Mouse (Mus musculus) heart, embryonic 16.5 days (tissue): ENCODE data around the gene Slc22a23. TPM values are rescaled to one million over a fixed set of nuclear protein-coding genes. Genes with fewer than 3 reads are reported as not detected.

Experiments used
- ATAC-seq: fragments of 200-750 bp; cut with Nextera tagmentation; replicated peaks from 2 replicates; pipeline ENCODE4 v1.8.0; 2017; ENCODE audit warnings: moderate number of reproducible peaks; ENCODE audit not compliant: insufficient read depth, low FRiP score; ENCODE audit errors: extremely low read depth
- H3K27ac ChIP-seq: fragments of 300-500 bp; sonication (generic); 2 replicates; pipeline ENCODE4 v1.5.1; 2014; ENCODE audit warnings: mild to moderate bottlenecking, low read length, control low read depth, moderate library complexity
- H3K27me3 ChIP-seq: fragments of 300-500 bp; sonication (generic); 2 replicates; pipeline ENCODE4 v1.6.1; 2014; ENCODE audit warnings: low read length, mixed read lengths; ENCODE audit not compliant: control insufficient read depth, insufficient read depth
- H3K36me3 ChIP-seq: fragments of 300-500 bp; sonication (generic); 2 replicates; pipeline ENCODE4 v1.6.1; 2014; ENCODE audit not compliant: control insufficient read depth, insufficient read depth
- H3K4me1 ChIP-seq: fragments of 300-500 bp; sonication (generic); 2 replicates; pipeline ENCODE4 v1.6.1; 2014; ENCODE audit warnings: low read length, mixed read lengths; ENCODE audit not compliant: control insufficient read depth, insufficient read depth
- H3K4me2 ChIP-seq: fragments of 300-500 bp; sonication (generic); 2 replicates; pipeline ENCODE4 v1.6.1; 2014; ENCODE audit warnings: low read depth, mild to moderate bottlenecking, control low read depth, low read length
- H3K4me3 ChIP-seq: fragments of 300-500 bp; sonication (generic); 2 replicates; pipeline ENCODE4 v1.5.1; 2014; ENCODE audit warnings: mild to moderate bottlenecking, control low read depth, low read length
- H3K9ac ChIP-seq: fragments of 300-500 bp; sonication (generic); 2 replicates; pipeline ENCODE4 v1.6.1; 2014; ENCODE audit warnings: low read length, control low read depth
- H3K9me3 ChIP-seq: fragments of 300-500 bp; sonication (generic); replicated peaks from 2 replicates; pipeline ENCODE4 v1.6.1; 2016; ENCODE audit warnings: low read length; ENCODE audit not compliant: control insufficient read depth
- WGBS: fragments of 180-500 bp; shearing (Covaris S2); extraction: QIAGEN DNeasy Blood & Tissue Kit; methylation state at CpG from one replicate; pipeline ENCODE4 v1.1.7; 2014; 5-methylcytosine and 5-hydroxymethylcytosine counted together
- polyA plus RNA-seq: library from polyadenylated mRNA; unstranded; fragments of >200 nt; fragmentation: Nextera tagmentation; extraction: Ambion mirVana; gene quantifications from 2 replicates; pipeline ENCODE4 v1.2.1, GENCODE M21; 2015

Slc22a23 gene
- polyA plus RNA-seq, 1 experiment from 2014 or later, result 3.3 TPM

DNA sequence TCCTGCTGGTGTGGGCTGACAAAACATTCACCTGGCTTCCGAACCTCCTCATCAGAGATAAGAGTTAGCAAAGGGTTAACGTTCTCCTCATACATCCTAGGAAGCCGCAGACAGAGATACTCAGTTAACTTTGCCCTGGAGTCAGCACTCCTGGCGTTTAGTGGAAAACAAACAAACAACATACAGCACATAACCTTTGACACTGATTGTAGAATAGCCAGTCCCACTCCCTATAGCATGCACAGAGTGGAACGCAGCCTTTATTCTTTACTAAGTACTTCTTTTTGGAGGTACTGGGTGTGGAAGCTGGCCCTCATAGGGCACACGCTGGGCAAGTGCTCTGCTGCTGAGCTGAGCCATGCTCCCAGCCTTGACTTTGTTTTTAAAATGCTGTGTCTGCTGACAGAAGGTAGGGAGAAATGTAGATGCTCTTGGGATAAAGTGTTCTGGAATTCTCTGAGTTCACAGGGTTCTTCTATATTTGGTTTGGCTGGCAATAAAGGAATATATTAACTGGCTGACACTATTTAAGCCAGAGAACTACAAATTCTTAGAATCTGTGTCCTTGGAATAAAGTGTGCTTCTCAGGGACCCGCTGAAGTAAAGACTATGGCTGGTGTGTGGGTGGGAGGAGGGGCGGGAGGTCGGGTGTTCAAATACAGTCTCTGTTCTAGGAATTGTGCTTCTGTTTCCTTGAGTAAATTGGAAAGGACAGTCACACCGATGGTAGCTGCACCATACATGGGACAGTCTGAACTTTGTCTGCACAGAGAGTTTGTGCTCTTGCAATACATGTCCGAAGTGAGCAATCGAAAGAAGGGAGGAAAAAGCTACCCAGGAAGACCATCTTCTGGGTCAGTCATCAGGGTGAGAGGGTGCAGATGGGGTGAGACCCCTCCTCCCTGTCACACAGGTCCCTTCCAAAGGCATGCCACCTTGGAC, 117.0 kb downstream of the Slc22a23 start:
- Histone ChIP-seq H3K9ac (no peak overlapping the region), H3K4me3 (no peak overlapping the region), H3K27me3 (no peaks in the 10 kb centered on the region), H3K4me2 (no peak overlapping the region), H3K4me1 (peaks cover 8% of the 10 kb centered on the region), H3K36me3 (no peaks in the 10 kb centered on the region), H3K9me3 (no peaks in the 10 kb centered on the region), H3K27ac (no peak overlapping the region)
- ATAC-seq, result no peak
- 48% methylated on average over 12 of the region's 12 CpGs for WGBS

DNA sequence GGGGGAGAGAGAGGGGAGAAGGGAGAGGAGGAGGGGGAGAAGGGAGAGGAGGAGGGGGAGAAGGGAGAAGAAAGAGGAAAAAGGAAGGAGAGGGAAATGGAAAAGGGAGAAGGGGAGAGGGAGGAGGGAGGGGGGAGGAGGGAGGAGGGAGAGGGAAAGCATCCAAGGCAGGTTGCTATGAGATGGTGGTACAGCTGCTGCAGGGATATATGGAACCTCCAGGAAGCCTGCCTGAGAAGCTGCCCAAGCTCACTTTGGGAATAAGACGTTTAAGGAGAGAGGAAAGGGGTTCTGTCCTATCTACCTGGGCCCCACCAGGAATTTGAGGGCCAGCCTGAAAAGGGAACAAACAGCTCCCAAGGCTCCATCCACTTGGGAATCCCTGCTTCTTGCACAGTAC, 118.0 kb downstream of the Slc22a23 start:
- Histone ChIP-seq H3K4me2 (no peak overlapping the region), H3K4me1 (peaks cover 17% of the 10 kb centered on the region), H3K9ac (no peak overlapping the region), H3K4me3 (no peak overlapping the region), H3K9me3 (no peaks in the 10 kb centered on the region), H3K36me3 (no peaks in the 10 kb centered on the region), H3K27ac (no peak overlapping the region), H3K27me3 (no peaks in the 10 kb centered on the region)
- WGBS, result 29% methylated on average over 1 of the region's 1 CpGs
- ATAC-seq, result no peak

DNA sequence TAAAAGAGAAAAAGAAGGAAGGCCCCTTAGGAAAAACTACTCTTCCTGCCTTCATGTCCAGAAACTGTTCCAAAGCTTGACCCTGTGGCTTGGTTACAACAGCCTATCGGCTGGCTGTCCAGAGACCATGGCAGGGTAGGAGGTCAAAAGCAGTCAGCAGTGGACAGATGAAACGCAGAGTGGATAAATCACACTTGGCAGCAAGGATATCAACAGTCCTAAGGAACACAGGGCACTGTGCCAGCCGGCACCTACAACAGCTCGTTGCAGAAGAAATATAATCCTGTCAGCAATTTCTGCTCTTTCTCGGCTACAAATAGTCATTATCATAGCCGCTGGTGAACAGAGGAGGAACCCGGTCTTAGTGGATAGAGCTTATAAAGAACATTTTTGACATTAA, 122.0 kb downstream of the Slc22a23 start:
- no peak overlapping the region for H3K9ac ChIP-seq
- no peak overlapping the region for H3K4me3 ChIP-seq
- no peaks in the 10 kb centered on the region for H3K27me3 ChIP-seq
- H3K9me3 ChIP-seq, result no peaks in the 10 kb centered on the region
- H3K4me2 ChIP-seq, result peak overlapping the region; percentile 17
- H3K4me1 ChIP-seq, result peaks cover 13% of the 10 kb centered on the region
- WGBS, result 17% methylated on average over 7 of the region's 7 CpGs
- no peaks in the 10 kb centered on the region for H3K36me3 ChIP-seq
- peak; percentile 76 for ATAC-seq
- peak overlapping the region; percentile 68 for H3K27ac ChIP-seq

DNA sequence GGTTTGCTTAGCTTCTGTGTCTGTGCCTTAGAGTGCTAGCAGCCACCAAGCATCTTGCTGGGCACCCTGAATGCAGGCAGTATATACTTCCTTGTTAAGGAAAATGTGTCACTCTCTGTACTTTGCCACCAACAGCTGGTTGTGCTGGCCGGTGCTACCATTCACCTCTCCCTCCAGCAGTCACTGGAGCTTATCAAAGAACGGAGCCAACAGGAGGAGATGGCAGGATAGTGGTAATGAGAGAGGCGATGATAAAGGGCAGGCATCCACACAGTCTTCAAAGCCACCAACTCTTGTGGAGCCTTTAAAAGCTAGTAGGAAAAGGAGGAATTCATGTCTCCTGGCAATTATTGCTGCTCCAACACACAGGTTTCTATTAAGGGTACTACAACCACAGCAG, 125.3 kb downstream of the Slc22a23 start:
- Histone ChIP-seq H3K9me3 (no peaks in the 10 kb centered on the region), H3K27me3 (no peaks in the 10 kb centered on the region), H3K4me2 (no peak overlapping the region), H3K36me3 (no peaks in the 10 kb centered on the region), H3K4me3 (no peak overlapping the region), H3K27ac (no peak overlapping the region), H3K4me1 (peaks cover 11% of the 10 kb centered on the region), H3K9ac (no peak overlapping the region)
- no peak for ATAC-seq
- 39% methylated on average over 3 of the region's 3 CpGs for WGBS

DNA sequence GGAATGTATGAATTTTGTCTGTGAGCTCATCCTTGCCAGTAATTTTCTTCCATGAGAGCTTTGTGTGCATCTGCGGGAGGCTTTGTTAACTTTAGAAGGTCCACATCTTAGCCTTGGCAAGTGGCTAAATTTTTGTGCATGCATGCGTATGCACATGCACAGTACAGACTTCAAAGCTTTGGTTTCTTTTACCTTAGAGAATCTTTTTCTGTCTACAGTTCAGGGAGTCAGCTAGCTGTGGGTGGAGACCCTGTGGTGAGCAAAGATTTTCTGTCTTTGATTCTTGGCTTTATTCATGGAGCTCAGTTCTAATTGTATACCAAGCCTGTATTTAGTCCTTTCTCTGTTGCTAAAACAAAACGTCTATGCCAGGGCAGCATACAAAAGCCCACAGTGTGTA, 126.2 kb downstream of the Slc22a23 start:
- no peak for ATAC-seq
- Histone ChIP-seq H3K27me3 (no peaks in the 10 kb centered on the region), H3K4me3 (no peak overlapping the region), H3K36me3 (no peaks in the 10 kb centered on the region), H3K9ac (no peak overlapping the region), H3K9me3 (no peaks in the 10 kb centered on the region), H3K4me1 (peaks cover 9% of the 10 kb centered on the region), H3K27ac (no peak overlapping the region), H3K4me2 (no peak overlapping the region)
- WGBS, result 84% methylated on average over 3 of the region's 3 CpGs

DNA sequence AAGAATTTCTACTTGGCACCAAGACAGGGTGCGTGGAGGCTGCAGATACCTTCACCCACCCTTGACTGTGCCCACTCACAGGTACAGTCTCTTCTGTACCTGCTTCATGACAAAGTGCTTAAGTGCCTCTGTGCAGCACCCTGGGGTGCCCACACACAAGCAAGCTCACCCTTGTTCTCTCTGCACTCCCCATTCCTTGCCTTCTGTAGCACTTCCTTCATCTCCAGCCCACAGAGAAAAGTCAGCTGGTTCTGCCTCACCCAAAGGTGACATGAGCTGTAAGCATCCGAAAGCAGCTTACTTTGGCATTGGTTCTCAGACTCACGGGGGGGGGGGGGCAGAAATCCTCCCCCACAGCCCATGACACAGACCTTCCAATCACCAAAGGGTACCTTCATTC, 130.1 kb downstream of the Slc22a23 start:
- Histone ChIP-seq H3K4me1 (no peaks in the 10 kb centered on the region; the same call in 1 of the 2 replicates), H3K27me3 (no peaks in the 10 kb centered on the region), H3K9ac (no peak overlapping the region), H3K36me3 (no peaks in the 10 kb centered on the region), H3K27ac (no peak overlapping the region), H3K4me2 (no peak overlapping the region), H3K4me3 (no peak overlapping the region), H3K9me3 (no peaks in the 10 kb centered on the region)
- ATAC-seq, result no peak
- 65% methylated on average over 3 of the region's 3 CpGs for WGBS

DNA sequence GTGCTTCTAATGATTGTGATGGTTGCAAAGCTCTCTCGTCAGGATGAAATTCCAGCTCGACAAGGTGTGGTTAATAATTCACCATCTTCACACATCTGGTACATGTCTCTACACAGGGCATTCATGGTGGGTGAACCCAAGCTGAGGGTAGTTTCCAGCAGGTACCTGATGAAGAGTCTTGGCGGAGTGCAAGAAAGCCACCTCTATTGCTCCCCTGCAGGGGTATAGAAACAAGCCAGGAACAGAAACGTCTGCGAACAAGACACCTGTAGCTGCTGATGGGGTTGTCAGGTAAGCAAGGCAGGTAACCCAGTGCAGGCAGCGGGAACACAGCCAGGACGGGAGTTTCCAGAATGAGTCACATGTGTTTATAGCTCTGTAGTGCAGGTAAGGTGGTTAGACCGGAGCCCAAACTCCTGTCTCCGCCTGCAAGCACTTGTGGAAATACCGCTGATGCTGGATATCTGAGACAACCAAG, 132.2 kb downstream of the Slc22a23 start:
- no peaks in the 10 kb centered on the region for H3K27me3 ChIP-seq
- H3K9me3 ChIP-seq, result no peaks in the 10 kb centered on the region
- H3K27ac ChIP-seq, result no peak overlapping the region; the same call in 1 of the 2 replicates
- H3K36me3 ChIP-seq, result no peaks in the 10 kb centered on the region
- peak; percentile 23; the same call in 1 of the 2 replicates for ATAC-seq
- WGBS, result 65% methylated on average over 10 of the region's 10 CpGs
- no peak overlapping the region for H3K9ac ChIP-seq
- no peak overlapping the region for H3K4me3 ChIP-seq
- no peaks in the 10 kb centered on the region; the same call in 1 of the 2 replicates for H3K4me1 ChIP-seq
- no peak overlapping the region for H3K4me2 ChIP-seq

DNA sequence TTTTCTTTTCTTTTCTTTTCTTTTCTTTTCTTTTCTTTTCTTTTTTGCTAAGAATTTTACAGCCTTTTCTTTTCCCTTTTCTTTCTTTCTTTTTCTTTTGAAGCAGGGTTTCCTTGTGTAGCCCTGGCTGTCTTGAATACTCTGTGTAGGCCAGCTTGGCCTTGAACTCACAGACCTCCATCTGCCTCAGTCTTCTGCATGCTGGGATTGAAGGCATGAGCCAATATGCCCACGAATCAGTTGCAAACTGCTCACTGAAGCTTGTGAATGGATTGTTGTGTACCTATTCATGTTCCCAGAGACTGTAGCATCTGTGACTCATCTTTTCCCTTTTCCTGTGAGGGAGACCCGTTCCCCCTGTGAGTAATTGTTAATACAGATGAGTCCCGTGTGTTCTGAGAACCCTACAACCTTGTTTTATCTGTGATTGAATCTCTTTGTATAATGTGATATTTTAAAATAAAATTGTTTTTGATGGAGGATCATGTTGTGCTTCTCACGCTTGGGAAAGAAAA, 133.7 kb downstream of the Slc22a23 start:
- no peaks in the 10 kb centered on the region for H3K36me3 ChIP-seq
- no peak overlapping the region for H3K27ac ChIP-seq
- WGBS, result 60% methylated on average over 4 of the region's 4 CpGs
- no peak overlapping the region for H3K4me3 ChIP-seq
- no peak overlapping the region for H3K4me2 ChIP-seq
- H3K9ac ChIP-seq, result no peak overlapping the region
- H3K27me3 ChIP-seq, result no peaks in the 10 kb centered on the region
- H3K4me1 ChIP-seq, result no peaks in the 10 kb centered on the region; the same call in 1 of the 2 replicates
- ATAC-seq, result no peak
- no peaks in the 10 kb centered on the region for H3K9me3 ChIP-seq
